Mouse (Mus musculus) CD4-positive naive resting alpha-beta T cell, adult 76 days (primary cell): ENCODE measurements around the gene Zfp967. TPM values are rescaled to one million over a fixed set of nuclear protein-coding genes. Genes with fewer than 3 reads are reported as not detected.

Experiments
- total RNA-seq: library from RNA; stranded (reverse); gene quantifications from one replicate; pipeline ENCODE4 v1.2.4, GENCODE M21; 2023

Zfp967 gene
- not detected for total RNA-seq

GRCm38 (mm10) chr2:176520756-176521155 lies at the start of gene Zfp967:
Gene Zfp967, plus strand, starts transcription at chr2:176521056.

GRCm38 (mm10) chr2:176486683-176487082 lies 34.2 kb upstream of the Zfp967 start, which contains the start of gene Gm14434:
Gene Gm14434, minus strand, starts transcription at chr2:176486783.

Other genes starting within 250 kb of the Zfp967 start
- not detected for gene Gm11009, start 201.6 kb upstream of the Zfp967 start, total RNA-seq
- not detected for gene Gm14435, start 97.5 kb upstream of the Zfp967 start, total RNA-seq
- gene Gm14434, start 34.3 kb upstream of the Zfp967 start, total RNA-seq: not detected
- not detected for gene Gm14308, start 115.3 kb downstream of the Zfp967 start, total RNA-seq
- gene Zfp973, start 149.5 kb downstream of the Zfp967 start, total RNA-seq: 6.7 TPM
- 2.1 TPM for gene Gm14305, start 187.3 kb downstream of the Zfp967 start, total RNA-seq